Mouse (Mus musculus) fibroblast of lung, adult 2 months (primary cell): ENCODE results near the gene Rrad.
"Not testable (repeated sequence)": the region's sequence is repeated elsewhere in the genome, so short reads cannot be mapped to it uniquely, and the experiment has no call there.

Experiments used
- DNase-seq: peaks from one replicate; pipeline ENCODE4 v3.0.0-alpha.2; 2011; ENCODE audit warnings: low read depth

Gene Rrad

GRCm38 (mm10) chr8:104630981-104631663 is at the start of gene Rrad:
TSS of gene Rrad (minus strand) at chr8:104631327.
- DNase-seq = peak; percentile 29

DNA sequence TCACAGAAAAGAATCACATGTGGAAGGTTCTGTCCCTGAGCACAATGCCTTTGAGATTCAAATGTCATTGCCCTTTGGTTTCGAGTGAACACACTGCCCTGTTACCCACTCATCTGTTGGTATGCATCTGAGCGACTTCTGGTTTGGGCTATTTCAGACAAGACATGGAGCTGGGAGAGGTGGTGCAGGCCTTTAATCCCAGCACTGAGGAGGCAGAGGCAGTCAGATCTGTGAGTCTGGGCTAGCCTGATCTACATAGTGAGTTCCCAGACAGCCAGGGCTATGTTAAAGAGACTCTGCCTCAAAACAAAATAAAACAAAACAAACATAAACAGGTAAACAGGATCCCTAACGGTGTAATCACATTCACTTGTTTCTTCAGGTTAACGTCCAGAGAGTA is 24.5 kb upstream of the Rrad start:
- no peak for DNase-seq

DNA sequence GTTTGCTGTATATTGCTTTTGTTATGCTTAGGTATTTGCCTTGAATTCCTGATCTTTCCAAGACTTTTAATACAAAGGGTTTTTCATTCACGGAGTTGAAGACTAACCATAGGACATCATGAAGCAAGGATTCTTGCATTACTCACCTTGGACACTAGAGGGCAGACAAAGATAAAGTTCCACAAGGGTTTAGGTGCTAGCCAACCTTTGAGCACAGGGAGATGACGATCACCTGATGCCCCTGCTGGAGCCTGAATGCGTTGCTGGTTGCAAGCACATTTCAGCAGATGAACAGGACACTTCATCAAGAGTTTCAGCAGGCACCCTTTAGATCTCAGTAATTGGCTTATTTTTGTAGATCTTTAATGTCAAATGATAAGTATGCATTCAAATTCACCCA is 23.9 kb upstream of the Rrad start:
- peak; percentile 67 for DNase-seq

GRCm38 (mm10) chr8:104644187-104644586 is 13.1 kb upstream of the Rrad start:
- not testable (repeated sequence) for DNase-seq

DNA sequence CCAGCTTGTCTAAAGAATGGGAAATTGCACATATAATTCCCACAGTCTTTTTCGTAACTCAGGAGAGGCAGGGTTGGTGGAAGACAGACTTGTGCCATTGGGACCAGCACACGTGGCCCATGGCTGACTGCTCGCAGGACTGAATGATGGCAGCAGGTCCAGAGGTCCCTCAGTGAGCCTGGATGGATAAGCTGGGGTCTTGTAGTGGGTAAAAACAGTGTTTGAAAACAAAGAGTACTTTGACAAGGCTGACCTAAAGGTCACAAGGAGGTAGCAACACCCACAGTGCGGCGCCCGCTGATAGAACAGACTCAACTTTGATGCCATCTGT is 11.2 kb upstream of the Rrad start:
- DNase-seq = no peak

DNA sequence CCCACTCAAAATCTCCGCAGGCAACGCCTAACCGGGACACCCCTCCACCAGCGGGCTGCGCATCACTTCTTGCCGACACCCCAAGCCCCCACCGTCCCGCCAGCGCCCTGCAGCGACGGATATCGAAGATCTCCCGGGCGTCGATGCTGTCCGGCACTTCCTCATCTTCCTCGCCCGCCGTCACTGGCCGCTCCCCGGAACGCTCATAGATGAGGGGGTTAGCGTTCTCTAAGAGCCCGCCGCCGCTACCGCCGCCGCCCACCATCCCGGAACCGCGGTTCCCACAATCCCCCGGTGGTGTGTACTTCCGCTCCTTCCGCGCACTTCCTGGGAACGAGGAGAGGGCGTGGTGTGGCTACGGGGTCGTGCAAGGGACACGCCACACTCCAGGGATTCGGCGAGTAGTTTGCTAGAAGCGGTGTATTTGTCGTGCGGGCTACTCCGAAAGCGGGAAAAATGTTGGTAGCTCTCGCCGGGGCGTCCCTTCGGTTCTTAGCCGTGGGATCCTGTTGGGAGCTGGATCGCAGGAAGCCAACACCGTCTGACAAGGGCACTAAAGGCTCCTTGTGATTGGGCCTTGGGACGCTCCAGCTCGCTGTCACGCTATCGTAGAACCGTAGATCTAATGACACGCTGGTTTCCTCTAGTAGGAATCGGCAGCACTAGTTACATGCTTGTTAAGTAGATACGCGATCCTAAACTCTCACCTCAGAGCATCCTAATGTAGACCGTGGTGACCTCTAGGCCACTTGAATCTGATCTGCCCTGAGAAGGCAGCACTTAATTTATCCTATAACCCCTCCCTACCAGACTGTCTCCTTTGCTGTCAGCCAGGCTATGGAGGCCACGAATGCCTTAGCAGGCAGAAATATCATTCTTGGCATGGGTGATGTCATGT is 10.5 kb upstream of the Rrad start, which contains the start of gene Ciao2b:
Ciao2b (minus strand) TSS at position 540 of the 898 bp plus-strand sequence.
- peak; percentile 51 for DNase-seq

- DNase-seq = no peak
These were observed 9.8 kb upstream of the Rrad start for GRCm38 (mm10) chr8:104640831-104641370.

- DNase-seq = no peak
These were observed 9.1 kb upstream of the Rrad start for GRCm38 (mm10) chr8:104640241-104640640.

- DNase-seq = no peak
These were observed 6.9 kb upstream of the Rrad start for GRCm38 (mm10) chr8:104638010-104638409.

- DNase-seq = no peak
These were observed 4.0 kb upstream of the Rrad start for GRCm38 (mm10) chr8:104635004-104635710.

DNA sequence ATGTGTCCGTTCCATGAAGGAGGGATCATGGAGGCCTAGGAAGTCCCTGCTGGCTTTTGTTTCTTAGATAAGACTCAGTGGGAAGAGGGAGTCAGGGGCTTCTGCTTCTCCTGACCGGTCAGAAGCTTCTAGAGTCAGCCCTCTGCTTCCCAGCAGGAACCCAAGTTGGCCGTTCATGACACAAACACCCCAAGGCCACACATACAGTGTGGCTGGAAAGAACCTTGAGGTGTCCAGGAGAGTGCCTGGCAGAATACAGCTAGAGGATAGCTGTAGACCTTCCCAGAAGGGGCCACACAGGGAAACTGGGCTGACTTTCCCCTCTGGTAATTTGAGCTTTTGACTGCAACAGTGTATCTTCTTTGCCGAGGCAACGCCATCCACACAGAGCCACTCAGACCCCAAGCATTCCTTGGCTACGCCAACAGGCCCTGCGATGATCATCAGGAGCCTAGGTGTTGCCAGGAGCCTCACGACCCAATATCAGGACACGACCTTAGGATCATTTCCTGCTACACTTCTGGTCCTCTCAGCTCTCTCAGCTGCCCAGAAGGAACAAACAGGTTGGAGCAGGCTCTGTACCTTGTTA is 2.1 kb upstream of the Rrad start:
- DNase-seq = no peak

- DNase-seq = no peak
These were observed 1.4 kb upstream of the Rrad start for GRCm38 (mm10) chr8:104632486-104632885.

DNA sequence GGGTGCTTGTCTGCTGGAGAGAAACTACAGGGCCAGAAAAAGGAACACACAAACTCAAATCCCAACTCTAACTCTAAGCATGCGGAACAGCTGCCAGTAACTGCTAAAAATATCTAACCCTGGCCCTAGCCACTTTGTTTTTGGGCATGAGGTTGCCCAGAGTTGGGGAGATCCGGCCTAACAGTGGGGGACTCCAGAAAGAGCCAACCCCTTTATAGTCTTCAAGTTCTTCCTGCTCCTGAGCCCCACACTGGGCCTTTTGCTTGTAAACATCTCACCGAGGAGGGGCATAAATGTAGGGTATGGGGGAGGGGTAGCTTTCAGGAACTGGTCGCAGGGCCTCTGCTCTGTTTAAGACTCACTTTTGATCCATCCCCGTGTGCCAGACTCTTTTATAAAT is 848 bp upstream of the Rrad start:
- no peak for DNase-seq

GRCm38 (mm10) chr8:104630574-104630973 is 553 bp downstream of the Rrad start:
- DNase-seq = no peak

DNA sequence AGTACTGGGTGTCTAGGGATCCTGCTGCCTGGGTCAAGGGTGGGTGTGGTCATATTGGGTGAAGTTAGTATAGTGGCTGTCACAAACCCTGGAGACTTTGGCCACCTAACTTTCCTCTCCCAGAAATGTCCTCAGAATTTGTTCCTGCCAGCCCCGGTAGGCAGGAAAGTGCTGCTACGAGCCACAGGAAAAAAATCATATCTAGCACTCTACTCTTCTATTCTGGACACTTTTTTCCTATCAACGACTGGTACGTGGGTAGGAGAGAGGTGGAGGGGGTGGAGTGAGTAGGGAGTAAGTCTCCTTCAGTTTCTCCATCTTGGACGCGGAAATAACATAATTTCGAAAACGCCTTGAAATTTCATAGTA is 1.0 kb downstream of the Rrad start:
- DNase-seq = no peak

DNA sequence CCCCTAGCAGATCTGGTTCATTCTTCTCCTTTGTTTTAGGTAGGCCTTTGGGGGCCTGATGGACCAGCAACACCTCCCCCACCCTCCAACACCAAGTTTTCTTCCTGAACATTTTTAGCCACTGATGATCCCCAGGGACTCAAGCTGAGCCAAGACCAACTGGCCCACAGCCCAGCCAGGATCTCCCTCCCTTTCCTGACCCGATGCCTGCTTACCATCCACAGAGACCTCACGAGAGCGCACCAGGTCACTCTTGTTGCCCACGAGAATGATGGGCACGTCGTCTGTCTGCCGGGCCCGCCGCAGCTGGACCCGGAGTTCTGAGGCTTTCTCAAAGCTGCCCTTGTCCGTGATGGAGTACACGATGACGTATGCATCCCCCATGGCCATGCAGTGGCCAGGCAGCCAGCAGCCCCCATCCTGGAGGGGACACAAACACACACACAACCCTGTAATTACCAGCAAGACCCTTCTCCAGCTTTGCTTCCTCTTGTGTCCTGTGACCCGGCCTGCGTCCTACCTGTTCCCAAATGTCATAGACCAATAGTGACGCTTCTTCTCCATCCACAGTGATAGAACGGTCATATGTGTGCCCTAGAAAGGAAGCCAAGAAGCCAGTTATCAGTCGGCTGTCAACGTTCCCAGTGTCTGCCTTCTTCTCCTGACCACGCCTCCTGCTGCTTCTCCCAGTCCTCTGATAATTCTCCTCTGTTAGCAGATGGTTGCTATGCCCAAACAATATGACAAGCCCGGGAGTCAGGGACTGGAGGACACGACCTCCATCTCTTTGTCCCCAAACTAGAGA is 1.6 kb downstream of the Rrad start:
- DNase-seq = no peak

DNA sequence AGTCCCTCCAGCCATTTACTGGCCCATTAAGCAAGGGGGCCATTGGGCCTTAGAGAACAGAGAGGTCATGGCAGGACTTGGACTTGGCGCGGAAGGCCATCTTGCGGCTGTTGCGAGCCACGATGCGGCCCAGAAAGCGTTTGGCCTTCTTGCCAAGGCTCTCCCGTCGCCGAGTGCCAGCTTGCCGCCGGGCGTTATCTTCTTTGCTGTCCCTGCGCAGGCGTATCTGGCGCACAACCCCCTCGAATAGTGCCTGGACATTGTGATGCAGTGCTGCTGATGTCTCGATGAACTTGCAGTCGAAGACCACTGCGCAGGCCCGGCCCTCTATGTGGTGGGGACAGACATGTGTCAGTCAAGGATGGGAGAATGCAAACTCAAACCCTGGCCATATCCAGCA is 2.7 kb downstream of the Rrad start:
- DNase-seq = no peak

DNA sequence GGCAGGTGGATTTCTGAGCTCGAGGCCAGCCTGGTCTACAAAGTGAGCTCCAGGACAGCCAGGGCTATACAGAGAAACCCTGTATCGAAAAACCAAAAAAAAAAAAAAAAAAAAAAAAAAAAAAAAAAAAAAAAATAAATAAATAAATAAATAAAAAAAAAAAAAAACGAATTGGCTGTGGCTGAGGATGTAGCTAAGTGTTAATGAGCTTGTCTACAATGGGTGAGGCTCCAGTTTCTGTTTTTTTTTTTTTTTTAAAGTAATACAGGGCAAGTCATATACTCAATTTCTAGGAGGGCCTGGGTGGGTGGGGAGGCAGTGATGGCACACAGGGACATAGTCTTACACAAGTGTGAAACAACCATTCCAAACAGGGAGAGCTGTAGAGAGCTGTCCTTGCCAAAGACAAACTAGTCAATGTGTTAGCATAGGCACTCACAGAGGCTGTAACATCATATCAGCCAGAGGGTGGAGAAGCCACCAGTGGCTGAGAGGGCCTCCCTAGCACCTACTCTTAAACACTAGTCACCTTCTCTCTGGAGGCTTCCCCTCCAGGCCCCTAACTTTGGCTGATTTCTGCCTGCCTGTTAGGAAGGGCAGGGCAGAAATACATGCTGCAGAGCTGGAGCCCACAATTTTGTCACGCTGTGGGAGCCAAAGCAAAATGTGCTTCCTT is 3.9 kb downstream of the Rrad start:
- DNase-seq = no peak

DNA sequence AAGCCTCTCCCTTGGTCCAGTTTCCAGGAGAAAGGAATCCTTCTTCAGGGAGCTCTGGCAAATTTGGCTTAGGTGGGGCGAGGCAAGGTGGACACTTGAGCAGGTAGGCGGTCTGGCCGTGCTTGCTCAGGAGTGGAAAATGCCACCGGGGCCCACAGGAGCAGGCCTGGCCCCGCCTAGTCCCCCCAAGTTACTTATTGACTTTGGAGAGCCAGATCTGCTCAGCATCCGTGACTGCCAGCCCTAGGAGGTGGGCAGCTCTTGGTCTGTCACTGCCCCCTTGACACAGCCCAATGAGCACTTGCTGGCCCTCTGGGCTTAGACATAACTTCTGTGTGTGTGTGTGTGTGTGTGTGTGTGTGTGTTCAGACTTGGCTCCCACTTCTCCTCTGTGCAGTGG is 7.0 kb downstream of the Rrad start, which contains the start of gene Cdh16:
Cdh16 (minus strand) TSS at position 236 of the 400 bp plus-strand sequence.
- DNase-seq = no peak

GRCm38 (mm10) chr8:104620765-104621164 is 10.4 kb downstream of the Rrad start:
- DNase-seq = no peak

DNA sequence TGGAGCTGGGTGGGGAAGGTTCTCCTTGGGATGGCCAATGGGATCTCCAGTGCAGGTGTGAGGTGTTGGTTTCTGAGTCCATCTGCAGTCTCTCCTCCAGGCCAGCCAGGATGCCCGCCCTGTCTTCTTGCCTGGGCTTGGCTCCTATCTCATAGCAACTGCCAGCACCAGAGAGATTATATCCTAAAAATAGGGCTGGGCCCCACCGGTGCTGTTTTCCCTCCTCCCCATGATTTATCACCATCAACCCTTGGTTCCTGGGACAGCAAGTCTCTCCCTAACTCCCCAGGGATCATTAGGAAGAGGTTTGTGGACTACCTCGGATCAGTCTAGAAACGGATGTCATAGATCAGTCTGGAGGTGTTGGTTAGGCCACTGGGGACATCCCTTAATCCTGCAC is 18.0 kb downstream of the Rrad start:
- DNase-seq = no peak
